Comparison of ENCODE assay signal across 12 mouse cellular contexts in the genomic region with DNA sequence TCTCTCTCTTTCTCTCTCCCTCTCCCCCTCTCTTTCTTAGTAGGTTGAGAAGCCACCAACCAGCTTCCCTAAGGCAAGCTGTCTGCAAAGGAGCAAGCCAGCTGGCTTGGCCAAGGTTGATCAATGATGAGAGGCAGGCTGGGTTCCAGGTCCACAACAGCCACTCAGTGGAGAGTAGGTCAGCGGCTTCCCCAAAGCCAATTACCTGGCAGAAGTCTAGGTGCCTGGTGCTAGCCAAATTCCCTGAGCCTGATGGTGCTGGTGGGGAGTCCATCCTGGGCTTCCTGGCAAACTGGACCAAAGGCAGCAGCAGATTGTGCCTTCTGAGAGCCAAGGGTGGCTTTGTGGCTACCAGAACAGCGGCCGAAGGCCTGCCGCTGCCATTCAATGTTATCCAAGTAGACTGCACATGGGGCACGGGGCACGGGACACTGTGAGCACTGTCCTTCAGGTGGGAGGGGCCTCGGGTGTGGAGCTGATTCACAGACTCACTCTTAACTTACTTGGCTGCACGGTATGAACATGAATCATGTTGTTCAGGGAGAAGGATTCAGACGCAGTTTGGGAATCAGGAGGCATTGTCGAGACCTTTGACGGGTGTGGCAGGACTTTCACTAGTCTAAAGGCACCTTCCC.
DNase-seq lines count a peak whose midpoint lies in the region; ATAC-seq lines count a peak whose summit lies in the region.
"Had no signal": no experiment of that assay in that cellular context is flagged by ENCODE, and none has a peak within 500 bp of the region (broad histone marks: within the 10 kb centered on the region; RNA-seq: fewer than 3 reads in every experiment).

No protein-coding gene starts in this region.

- DNase-seq in heart, adult 11 months = peak; percentile 90
- no peak for DNase-seq in heart, postnatal 4 days
- peak; percentile 3 for DNase-seq in 3T3-L1 (ENCODE audit: low read depth, low spot score)
- DNase-seq in adrenal gland, postnatal 10 days = peak; percentile 67
- DNase-seq in cerebellum, adult 8-10 months = peak; percentile 91
- DNase-seq in lung, postnatal 36 days = no peak
- DNase-seq in right cerebral cortex, adult 2 months (ENCODE audit: low spot score in 2 of 2) = no peak
- DNase-seq: kidney, adult 18-20 months; kidney, postnatal 4 days; right cerebral cortex, postnatal 14 days had no signal

- no peak for ATAC-seq in erythroid progenitor cell, adult 5-6 weeks (replicated peaks; ENCODE audit: low FRiP score, poor library complexity, severe bottlenecking)
- ATAC-seq: forebrain, embryonic 16.5 days had no signal

Comparison
In these comparisons a context has a peak if more than half of its experiments do, and no peak if none do; other contexts are left out.
1. DNase-seq: peak in heart, adult 11 months (single experiment), 3T3-L1 (single experiment), adrenal gland, postnatal 10 days (single experiment) and cerebellum, adult 8-10 months (single experiment); none in heart, postnatal 4 days (single experiment), lung, postnatal 36 days (single experiment) and right cerebral cortex, adult 2 months (0 of 2).